Mouse (Mus musculus): ENCODE measurements around the gene Tmem204.

The Tmem204 gene

DNA sequence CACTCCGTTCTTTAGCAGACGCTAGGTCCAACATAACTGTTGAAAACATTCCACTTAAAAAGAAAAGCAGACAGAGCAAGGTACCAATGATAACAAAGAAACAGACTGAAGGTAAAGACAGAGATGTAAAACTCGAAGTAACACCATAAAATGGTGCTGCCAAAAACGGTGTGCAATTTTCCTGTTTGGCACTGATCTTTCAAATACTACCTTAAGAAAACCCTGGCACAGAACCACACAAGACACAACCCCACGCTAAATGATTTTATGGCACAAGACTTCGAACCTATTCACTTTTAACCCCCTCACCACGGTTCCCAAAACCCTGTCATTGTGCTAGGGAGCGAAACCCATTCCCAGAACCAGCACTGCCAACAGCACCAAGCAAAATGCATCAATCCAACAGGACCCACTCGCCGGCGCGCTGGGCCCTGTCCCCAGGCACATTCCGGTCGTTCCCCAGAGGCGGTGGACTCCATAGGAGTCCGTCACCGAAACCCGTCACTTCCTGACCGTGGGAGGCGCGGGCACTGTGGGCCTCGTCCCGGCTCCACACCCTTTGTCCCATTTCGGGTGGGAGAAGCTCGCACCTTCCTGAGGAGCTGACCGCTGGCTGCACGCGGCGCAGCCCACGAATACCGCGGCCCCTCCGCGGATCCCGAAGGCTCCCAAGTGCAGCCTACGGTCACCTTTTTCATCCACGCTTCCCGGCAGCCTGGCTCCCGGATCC lies 68.4 kb downstream of the Tmem204 start:
- Histone ChIP-seq H3K27me3 (ENCODE audit: control insufficient read depth, insufficient read depth, low read length, poor library complexity, severe bottlenecking) (no peaks in the 10 kb centered on the region), H3K36me3 (ENCODE audit: control insufficient read depth, insufficient read depth, low read length, poor library complexity, severe bottlenecking) (no peaks in the 10 kb centered on the region)
- peak; percentile 8 for DNase-seq (ENCODE audit: low read depth, low spot score)

DNA sequence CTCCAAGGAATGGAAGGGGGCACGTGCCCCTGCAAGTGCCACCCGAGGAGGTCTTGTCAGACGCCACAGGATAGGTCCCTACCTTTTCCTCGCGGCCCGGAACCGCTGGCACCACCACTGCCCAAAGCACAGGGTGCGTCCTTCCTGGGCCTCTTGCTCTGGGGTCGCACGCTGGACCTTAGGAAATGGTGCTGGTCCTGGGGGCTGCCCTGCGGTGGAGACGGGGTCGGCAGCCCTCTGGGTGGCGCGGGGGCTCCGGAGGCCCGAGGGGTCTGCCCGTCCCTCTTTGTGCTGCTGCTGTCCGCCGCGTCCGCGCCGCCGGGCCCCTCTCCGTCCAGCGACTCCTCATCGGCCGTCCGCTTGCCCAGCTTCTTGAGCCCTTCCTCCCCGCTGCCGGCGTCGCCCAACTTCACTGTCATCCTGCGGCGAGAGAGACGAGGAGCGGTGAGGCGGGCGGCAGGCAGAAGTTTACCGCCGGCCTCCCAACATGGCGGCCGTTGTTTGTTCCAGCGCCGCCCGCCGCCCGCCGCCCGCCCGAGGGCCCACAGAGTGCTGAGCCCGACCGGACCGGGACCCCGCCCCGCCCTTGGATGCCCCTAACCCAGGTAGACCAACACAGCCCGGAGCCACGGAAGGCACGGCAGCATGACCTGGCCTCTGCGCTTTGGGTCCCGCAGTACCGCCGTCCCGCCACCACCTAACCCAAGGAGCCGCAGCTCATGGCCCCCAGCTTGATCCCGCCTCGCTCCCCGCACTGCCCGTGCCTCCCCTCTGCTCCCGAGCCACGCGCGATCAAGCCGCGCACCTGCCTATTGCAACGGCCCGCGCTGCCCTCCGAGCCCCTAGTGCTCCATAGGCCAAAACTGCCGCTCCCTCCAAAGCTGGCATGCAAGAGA lies 69.5 kb downstream of the Tmem204 start:
- Histone ChIP-seq H3K27me3 (ENCODE audit: control insufficient read depth, insufficient read depth, low read length, poor library complexity, severe bottlenecking) (no peaks in the 10 kb centered on the region), H3K36me3 (ENCODE audit: control insufficient read depth, insufficient read depth, low read length, poor library complexity, severe bottlenecking) (peaks cover 3% of the 10 kb centered on the region; the same call in 1 of the 2 replicates)
- peak; percentile 42 for DNase-seq (ENCODE audit: low read depth, low spot score)
